Mouse (Mus musculus) forebrain, postnatal 0 days (tissue): Measurements from ENCODE around the gene Tulp1. TPM values are rescaled to one million over a fixed set of nuclear protein-coding genes. Genes with fewer than 3 reads are reported as not detected.
A peak's percentile ranks its signal among the peaks of the same experiment; 100 is the strongest.

Experiments used
- ATAC-seq: fragments of 200-750 bp; cut with Nextera tagmentation; 2 replicates; pipeline ENCODE4 v1.8.0; 2017; ENCODE audit warnings: mild to moderate bottlenecking, moderate library complexity
- DNase-seq: peaks from one replicate; pipeline ENCODE4 v3.0.0-alpha.2; 2015
- H3K27ac ChIP-seq: fragments of 300-500 bp; sonication (generic); 2 replicates; pipeline ENCODE4 v1.5.1; 2014; ENCODE audit warnings: low read depth, mild to moderate bottlenecking, antibody characterized with exemption, low read length, moderate library complexity, mixed read lengths
- H3K27me3 ChIP-seq: fragments of 300-500 bp; sonication (generic); 2 replicates; pipeline ENCODE4 v1.6.1; 2014; ENCODE audit warnings: mild to moderate bottlenecking, low read length, mixed read lengths; ENCODE audit not compliant: insufficient read depth
- H3K36me3 ChIP-seq: fragments of 300-500 bp; sonication (generic); 2 replicates; pipeline ENCODE4 v1.6.1; 2014; ENCODE audit warnings: mild to moderate bottlenecking, moderate library complexity; ENCODE audit not compliant: insufficient read depth
- H3K4me1 ChIP-seq: fragments of 300-500 bp; sonication (generic); 2 replicates; pipeline ENCODE4 v1.6.1; 2014; ENCODE audit warnings: antibody characterized with exemption; ENCODE audit not compliant: insufficient read depth
- H3K4me2 ChIP-seq: fragments of 300-500 bp; sonication (generic); 2 replicates; pipeline ENCODE4 v1.6.1; 2014; ENCODE audit warnings: low read depth, mild to moderate bottlenecking, moderate library complexity
- H3K4me3 ChIP-seq: fragments of 300-500 bp; sonication (generic); 2 replicates; pipeline ENCODE4 v1.5.1; 2014; ENCODE audit warnings: low read depth, low read length, mixed read lengths
- H3K9ac ChIP-seq: fragments of 300-500 bp; sonication (generic); 2 replicates; pipeline ENCODE4 v1.6.1; 2014; ENCODE audit warnings: mild to moderate bottlenecking
- H3K9me3 ChIP-seq: fragments of 300-500 bp; sonication (generic); 2 replicates; pipeline ENCODE4 v1.6.1; 2016; ENCODE audit warnings: low read length
- CTCF ChIP-seq: sonication (generic); IDR thresholded peaks from 2 replicates; pipeline ENCODE4 v1.5.1; 2016; ENCODE audit warnings: antibody characterized with exemption, control low read depth, low read depth
- WGBS: fragments of 180-500 bp; shearing (Covaris S2); extraction: QIAGEN DNeasy Blood & Tissue Kit; methylation state at CpG from one replicate; pipeline ENCODE4 v1.1.7; 2014; 5-methylcytosine and 5-hydroxymethylcytosine counted together
- polyA plus RNA-seq: library from polyadenylated mRNA; unstranded; fragments of >200 nt; fragmentation: Nextera tagmentation; extraction: Ambion mirVana; gene quantifications from 2 replicates; pipeline ENCODE4 v1.2.1, GENCODE M21; 2015
- total RNA-seq: library from RNA; depleted of rRNA; stranded (reverse); fragments of >200 nt; gene quantifications from 2 replicates; pipeline ENCODE4 v1.2.3, GENCODE M21; 2014

The Tulp1 gene
- total and polyA plus RNA-seq, 2 experiments from 2014 or later, result 1.5 to 1.8 TPM

- Histone ChIP-seq H3K27ac (no peak overlapping the region), H3K4me1 (no peaks in the 10 kb centered on the region), H3K9me3 (no peaks in the 10 kb centered on the region), H3K27me3 (no peaks in the 10 kb centered on the region), H3K4me3 (no peak overlapping the region), H3K9ac (no peak overlapping the region), H3K36me3 (peaks cover 17% of the 10 kb centered on the region), H3K4me2 (no peak overlapping the region)
- WGBS, result over 99% methylated on average over 11 of the region's 11 CpGs
- no peak for TF ChIP-seq CTCF
- DNase-seq, result no peak
- no peak for ATAC-seq
Measured at GRCm38 (mm10) chr17:28404301-28404700, 39.3 kb upstream of the Tulp1 start.

DNA sequence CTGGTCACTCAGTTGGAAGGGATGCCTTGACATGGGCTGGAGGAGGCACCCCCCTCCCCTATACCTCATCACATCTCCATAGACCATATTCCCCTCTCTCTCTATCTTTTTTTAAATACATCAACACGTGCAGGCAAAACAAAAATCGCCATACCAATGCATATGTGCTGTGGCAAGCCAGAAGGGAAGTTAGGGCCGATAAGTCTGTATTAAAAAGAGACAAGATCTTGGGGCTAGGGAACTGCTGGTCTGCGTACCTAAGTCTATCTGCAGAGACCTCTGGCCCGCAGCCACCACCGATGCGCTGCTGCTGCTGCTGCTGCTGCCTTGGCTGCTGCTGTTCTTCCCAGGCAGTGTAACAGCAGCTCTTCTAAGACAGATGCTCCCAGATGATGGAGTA is 30.0 kb upstream of the Tulp1 start:
- no peak for TF ChIP-seq CTCF
- ATAC-seq, result no peak

GRCm38 (mm10) chr17:28394051-28394765 is 29.2 kb upstream of the Tulp1 start:
- no peak overlapping the region for H3K4me2 ChIP-seq
- H3K4me3 ChIP-seq, result no peak overlapping the region
- no peak overlapping the region for H3K27ac ChIP-seq
- no peaks in the 10 kb centered on the region for H3K9me3 ChIP-seq
- no peaks in the 10 kb centered on the region; the same call in 1 of the 2 replicates for H3K36me3 ChIP-seq
- H3K4me1 ChIP-seq, result no peaks in the 10 kb centered on the region
- no peak for DNase-seq
- H3K9ac ChIP-seq, result no peak overlapping the region
- 86% methylated on average over 15 of the region's 15 CpGs for WGBS
- no peaks in the 10 kb centered on the region for H3K27me3 ChIP-seq
- no peak for ATAC-seq
- TF ChIP-seq CTCF, result no peak

More for the DNA sequence above, 30.0 kb upstream of the Tulp1 start:
- Histone ChIP-seq H3K4me1 (no peaks in the 10 kb centered on the region), H3K27ac (no peak overlapping the region), H3K4me2 (no peak overlapping the region), H3K4me3 (no peak overlapping the region), H3K9ac (no peak overlapping the region), H3K36me3 (no peaks in the 10 kb centered on the region; the same call in 1 of the 2 replicates), H3K27me3 (no peaks in the 10 kb centered on the region), H3K9me3 (no peaks in the 10 kb centered on the region)
- no peak for DNase-seq
- 87% methylated on average over 7 of the region's 7 CpGs for WGBS

DNA sequence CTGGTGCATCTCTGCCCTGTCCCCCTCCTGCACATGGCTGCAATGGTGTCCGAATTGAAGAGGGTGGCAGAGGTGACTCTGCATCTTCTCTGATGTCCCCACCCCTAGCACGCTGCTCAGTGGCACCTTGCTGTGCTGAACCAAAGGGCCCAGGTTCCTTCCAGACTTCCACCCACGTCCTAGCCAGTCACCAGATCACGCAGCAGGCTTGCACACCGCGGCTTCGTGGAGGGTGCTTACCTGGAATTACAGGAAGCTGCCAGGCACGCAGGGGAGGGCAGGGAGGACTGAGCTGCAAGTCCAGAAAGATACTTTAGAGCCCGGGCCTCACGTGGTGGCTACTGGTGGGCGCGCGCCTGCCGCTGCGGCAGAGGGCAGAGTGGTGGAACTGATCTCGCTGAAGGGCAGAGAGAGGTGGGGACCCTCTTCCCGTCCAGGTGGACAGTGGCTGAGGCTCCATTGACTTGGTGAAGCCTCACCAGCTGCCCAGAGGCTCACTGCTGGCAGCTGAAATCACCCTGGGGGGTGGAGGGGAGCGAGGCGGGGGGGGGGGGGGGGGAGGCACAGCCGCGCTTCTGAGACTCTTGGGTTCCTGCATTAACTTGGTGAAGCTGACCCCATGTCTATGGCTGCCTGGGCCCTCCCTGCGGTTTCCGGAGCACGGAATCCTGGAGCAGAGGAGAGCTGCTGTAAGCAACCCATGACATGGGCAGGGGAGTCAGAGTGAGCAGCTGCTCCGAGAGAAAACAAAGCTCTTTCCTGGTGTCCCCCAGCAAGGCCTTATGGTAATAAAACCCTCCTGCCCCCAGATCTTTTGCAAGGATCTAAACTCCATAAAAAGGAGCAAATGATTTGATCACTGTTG is 26.8 kb upstream of the Tulp1 start:
- H3K4me2 ChIP-seq, result no peak overlapping the region
- H3K9me3 ChIP-seq, result no peaks in the 10 kb centered on the region
- DNase-seq, result no peak
- H3K36me3 ChIP-seq, result no peaks in the 10 kb centered on the region
- H3K4me3 ChIP-seq, result no peak overlapping the region
- WGBS, result 15% methylated on average over 21 of the region's 25 CpGs
- no peaks in the 10 kb centered on the region for H3K27me3 ChIP-seq
- H3K9ac ChIP-seq, result no peak overlapping the region
- no peak overlapping the region for H3K27ac ChIP-seq
- ATAC-seq, result no peak
- no peaks in the 10 kb centered on the region for H3K4me1 ChIP-seq
- no peak for TF ChIP-seq CTCF

GRCm38 (mm10) chr17:28388534-28388933 is 23.5 kb upstream of the Tulp1 start:
- H3K9me3 ChIP-seq, result no peaks in the 10 kb centered on the region
- no peak for TF ChIP-seq CTCF
- no peaks in the 10 kb centered on the region for H3K36me3 ChIP-seq
- H3K27me3 ChIP-seq, result no peaks in the 10 kb centered on the region
- no peaks in the 10 kb centered on the region for H3K4me1 ChIP-seq
- H3K4me3 ChIP-seq, result no peak overlapping the region
- no peak overlapping the region for H3K27ac ChIP-seq
- 83% methylated on average over 3 of the region's 3 CpGs for WGBS
- DNase-seq (no peak), ATAC-seq (no peak)
- no peak overlapping the region for H3K9ac ChIP-seq
- H3K4me2 ChIP-seq, result no peak overlapping the region

DNA sequence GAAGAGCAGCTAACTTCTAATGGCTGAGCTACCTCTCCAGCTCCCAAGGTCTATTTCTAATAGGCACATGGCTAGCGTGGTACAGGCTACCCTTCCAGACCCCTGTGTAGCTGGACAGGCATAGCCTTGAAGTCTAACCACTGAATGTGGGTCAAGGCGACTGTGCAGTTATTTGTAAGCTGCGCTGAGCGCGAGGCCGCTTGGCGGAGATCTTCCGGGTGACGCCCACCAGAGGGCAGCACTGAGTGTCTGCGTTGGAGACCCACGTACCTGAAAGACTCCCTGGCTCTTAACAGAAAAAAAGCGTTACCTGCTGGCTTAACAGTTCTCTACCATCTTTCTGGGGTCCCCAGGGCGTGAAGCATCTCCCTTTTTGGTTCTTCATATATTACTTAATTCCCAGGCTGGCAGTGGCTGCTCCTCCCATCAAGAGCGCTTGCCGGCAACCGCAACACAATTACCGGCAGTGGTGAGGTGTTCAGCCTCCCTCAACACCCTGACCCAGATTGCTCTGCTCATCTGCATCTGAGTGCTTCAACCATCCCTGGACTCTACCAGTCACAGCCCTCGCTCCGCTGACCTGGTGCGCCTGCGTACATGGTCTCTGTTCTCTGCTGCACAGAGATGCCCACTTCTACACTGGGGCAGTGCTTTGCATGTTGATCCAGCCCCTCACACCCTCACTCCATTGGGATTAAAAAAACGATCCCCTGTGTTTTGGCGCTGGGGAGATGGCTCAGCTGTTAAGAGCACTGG is 21.3 kb upstream of the Tulp1 start:
- peak; percentile 61; the same call in 1 of the 2 replicates for ATAC-seq
- WGBS, result 5% methylated on average over 23 of the region's 23 CpGs

More for the DNA sequence above, 21.3 kb upstream of the Tulp1 start:
- peak; percentile 91 for TF ChIP-seq CTCF
- Histone ChIP-seq H3K27ac (no peak overlapping the region), H3K9me3 (no peaks in the 10 kb centered on the region), H3K9ac (no peak overlapping the region), H3K36me3 (no peaks in the 10 kb centered on the region), H3K4me2 (peak overlapping the region; percentile 43), H3K4me1 (no peaks in the 10 kb centered on the region), H3K27me3 (no peaks in the 10 kb centered on the region), H3K4me3 (peak overlapping the region; percentile 24; the same call in 1 of the 2 replicates)
- DNase-seq, result peak; percentile 88
